Mouse (Mus musculus) mouse embryonic stem cell (cell line): Measurements from ENCODE around the gene Zfp946.

Experiments used
- in situ Hi-C, 2 experiments: fragments of 300-500 bp; cut with MboI; formaldehyde crosslinking; loops; 1 replicate in 1 of 2; 3 replicates in 1 of 2; pipeline ENCODE4 v1.14.3; 2019 to 2020; ENCODE audit warnings: low sequenced_read_pairs in 2 of 2, low pct_unique_long_range_greater_than_20kb in 1 of 2, mixed read lengths in 1 of 2; ENCODE audit not compliant: unreplicated experiment in 1 of 2

Gene Zfp946

DNA sequence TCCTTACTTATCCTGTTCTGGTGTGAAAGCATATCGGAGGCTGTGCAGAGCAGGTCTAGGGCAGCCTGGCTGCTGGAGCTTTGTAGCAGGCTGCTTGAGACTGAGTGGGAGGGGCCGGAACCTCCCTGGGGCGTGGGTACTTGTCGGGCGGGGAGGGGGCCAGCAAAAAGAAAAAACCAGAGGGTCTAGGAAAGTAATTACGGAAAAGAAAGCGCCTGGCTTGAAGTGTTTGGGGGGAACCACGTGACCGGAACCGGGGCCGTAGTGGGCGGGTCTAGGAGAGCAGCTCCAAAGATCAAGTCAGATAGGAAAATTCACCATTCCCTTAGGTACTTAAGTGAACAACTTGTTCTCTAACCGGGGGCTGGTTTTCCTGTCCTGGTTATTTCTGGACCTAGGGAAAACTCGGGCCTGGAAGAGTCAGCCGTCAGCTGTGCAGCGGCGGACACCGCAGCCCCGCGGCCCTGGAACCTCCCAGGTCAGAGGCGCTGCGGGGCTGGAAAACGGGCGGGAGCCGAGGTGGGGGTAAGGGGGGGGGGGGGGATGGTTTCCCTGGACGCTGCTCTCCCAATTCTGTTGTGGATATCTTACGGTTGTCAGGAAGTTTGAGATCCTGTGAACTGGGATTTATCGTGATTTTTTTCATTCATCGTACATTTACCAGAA lies at the start of gene Zfp946:
Zfp946 (plus strand) TSS at position 271 of the 666 bp plus-strand sequence.
- in situ Hi-C loops, result loop anchor here (25.0 kb wide), 2 partner anchors 262 to 337 kb away; partner anchors contain the start of gene Zfp947 (in 1 of the 2)

DNA sequence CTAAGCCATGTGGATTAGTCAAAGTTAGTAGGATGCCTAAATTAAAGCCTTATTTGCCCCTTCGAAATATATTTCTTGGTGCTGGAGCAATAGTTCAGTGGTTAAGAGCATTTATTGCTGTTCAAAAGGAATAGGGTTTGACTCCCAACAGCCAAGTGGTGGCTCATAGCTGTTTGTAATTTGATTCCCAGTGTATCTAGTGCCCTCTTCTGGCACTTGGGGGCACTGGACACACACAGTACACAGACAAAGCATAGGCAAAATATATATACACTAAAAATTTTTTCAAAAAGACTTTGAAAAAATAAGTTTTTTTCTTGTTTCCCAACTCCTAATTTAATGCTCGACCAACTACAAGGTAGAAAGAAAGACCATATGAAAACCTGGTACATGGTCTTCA lies 13.3 kb upstream of the Zfp946 start:
- in situ Hi-C loops, result loop anchor here (25.0 kb wide), 2 partner anchors 248 to 323 kb away; partner anchors contain the start of gene Zfp947 (in 1 of the 2)

DNA sequence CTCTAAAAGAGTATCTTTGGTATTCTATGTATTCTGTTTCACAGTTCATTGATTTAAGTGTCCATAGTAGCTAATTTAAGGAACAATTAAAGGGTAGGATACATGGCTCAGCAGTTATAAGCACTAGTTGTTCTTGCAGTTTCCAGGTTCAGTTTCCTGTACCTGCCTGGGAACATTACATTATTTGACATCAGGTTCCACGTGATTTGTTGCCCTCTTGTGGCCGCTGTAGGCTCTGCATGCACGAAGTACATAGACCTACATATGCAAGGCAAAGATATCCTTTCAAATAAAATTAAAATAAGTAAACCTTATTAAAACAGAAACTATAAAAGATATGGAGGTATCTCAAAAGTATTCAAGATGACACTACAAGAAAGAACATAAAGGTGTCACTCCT lies 6.5 kb upstream of the Zfp946 start:
- in situ Hi-C loops, result loop anchor here (5.0 to 25.0 kb wide), 3 partner anchors 65 to 330 kb away; partner anchors contain the start of gene Zfp947 (in 1 of the 2)

DNA sequence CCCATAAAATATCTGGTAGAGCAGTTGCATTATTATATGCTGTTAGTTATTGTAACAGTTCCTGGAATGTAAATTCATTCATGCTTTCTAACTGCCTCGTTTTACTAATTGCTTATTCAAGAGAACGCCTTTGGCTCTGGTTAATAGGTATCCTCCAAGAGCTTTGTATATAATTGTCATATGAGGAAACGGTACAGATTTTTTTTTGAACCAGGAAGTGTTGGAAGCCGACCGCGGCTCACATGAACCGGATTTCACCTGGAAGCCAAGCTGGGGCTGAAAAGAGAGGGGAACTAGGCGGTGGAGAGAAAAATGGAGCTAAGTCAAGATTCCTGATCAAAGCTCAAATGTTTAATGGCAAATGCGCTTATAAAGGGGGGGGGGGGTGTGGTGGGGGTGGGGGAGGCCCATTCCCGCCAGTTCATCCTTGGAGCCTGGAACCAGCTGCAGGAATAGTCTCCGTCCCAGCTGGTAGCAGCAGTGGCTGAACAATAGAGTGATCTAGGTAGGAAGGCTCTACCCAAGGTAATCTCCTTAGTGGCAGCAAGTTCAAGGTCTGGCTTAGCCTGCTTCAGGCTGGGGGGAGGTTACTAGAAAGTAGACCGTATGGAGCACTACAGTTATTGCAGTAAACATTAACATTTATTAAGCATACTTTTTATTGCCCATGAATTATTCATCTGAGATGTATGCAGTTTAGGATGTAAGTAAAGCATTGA lies 773 bp downstream of the Zfp946 start:
- in situ Hi-C loops, result loop anchor here (25.0 kb wide), 2 partner anchors 262 to 337 kb away; partner anchors contain the start of gene Zfp947 (in 1 of the 2)

DNA sequence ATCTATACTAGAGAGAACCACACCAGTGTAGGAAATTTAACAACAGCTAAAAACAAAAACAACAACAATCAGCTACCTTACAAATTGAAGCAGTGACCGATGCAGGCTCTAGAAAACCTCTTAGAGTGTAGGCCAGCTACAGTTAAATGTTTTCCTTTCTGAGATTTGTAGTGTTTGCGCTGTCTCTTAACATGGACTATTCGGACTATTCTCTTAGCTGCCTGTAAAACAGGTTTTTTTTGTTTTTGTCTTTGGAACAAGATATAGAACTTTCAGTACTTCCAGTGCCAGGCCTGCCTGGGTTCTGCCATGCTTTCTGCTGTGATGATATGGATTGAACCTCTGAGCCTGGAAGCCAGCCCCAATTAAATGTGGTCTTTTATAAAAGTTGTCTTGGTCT lies 23.7 kb downstream of the Zfp946 start:
- in situ Hi-C loops, result no loop called here

DNA sequence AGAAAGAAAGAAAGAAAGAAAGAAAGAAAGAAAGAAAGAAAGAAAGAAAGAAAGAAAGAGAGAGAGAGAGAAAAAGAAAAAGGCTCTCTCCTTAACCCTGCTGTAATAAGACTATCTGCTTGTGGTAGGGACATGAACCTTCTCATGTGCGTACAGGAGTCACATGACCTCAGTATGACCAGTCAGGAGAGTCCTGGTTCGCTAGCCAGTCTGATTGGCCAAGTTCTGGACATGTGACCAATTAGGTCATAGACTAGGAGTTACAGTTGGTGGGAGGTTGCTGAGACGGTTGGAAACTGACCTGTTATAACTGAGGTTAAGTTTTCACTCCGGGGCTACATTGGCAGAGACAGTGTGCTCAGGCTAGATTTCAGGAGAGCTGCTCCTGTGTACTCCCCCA lies 73.1 kb downstream of the Zfp946 start:
- in situ Hi-C loops, result no loop called here
